Mouse (Mus musculus) 3134 (cell line): ENCODE data around the gene Dmkn.

ENCODE experiments used
- DNase-seq: peaks from one replicate; pipeline ENCODE4 v3.0.0-alpha.2; 2011; ENCODE audit warnings: low spot score; ENCODE audit not compliant: insufficient read length; ENCODE audit errors: extremely low read depth

The Dmkn gene

GRCm38 (mm10) chr7:30761769-30762352 lies 1.7 kb upstream of the Dmkn start:
- DNase-seq, result no peak

GRCm38 (mm10) chr7:30765173-30765572 lies 1.6 kb downstream of the Dmkn start:
- DNase-seq, result no peak

GRCm38 (mm10) chr7:30766408-30766807 lies 2.9 kb downstream of the Dmkn start:
- DNase-seq, result no peak

GRCm38 (mm10) chr7:30769236-30769635 lies 5.7 kb downstream of the Dmkn start:
- no peak for DNase-seq

- DNase-seq, result no peak
Measured at GRCm38 (mm10) chr7:30776104-30776503, 12.5 kb downstream of the Dmkn start.

GRCm38 (mm10) chr7:30777081-30777579 lies 13.6 kb downstream of the Dmkn start:
- no peak for DNase-seq

- DNase-seq, result no peak
Measured at GRCm38 (mm10) chr7:30777911-30778310, 14.4 kb downstream of the Dmkn start.

GRCm38 (mm10) chr7:30781792-30782191 lies 18.2 kb downstream of the Dmkn start:
- no peak for DNase-seq

- DNase-seq, result no peak
Measured at GRCm38 (mm10) chr7:30782658-30783057, 19.1 kb downstream of the Dmkn start.

GRCm38 (mm10) chr7:30785154-30785553 lies 21.6 kb downstream of the Dmkn start:
- no peak for DNase-seq

GRCm38 (mm10) chr7:30785721-30786546 lies 22.4 kb downstream of the Dmkn start:
- DNase-seq, result no peak

GRCm38 (mm10) chr7:30787377-30788022 lies 23.9 kb downstream of the Dmkn start, which contains the start of gene Krtdap:
Gene Krtdap (plus strand): TSS chr7:30787896.
- no peak for DNase-seq

GRCm38 (mm10) chr7:30790141-30790540 lies 26.6 kb downstream of the Dmkn start:
- no peak for DNase-seq

- DNase-seq, result no peak
Measured at GRCm38 (mm10) chr7:30791921-30792320, 28.4 kb downstream of the Dmkn start.

GRCm38 (mm10) chr7:30794921-30795320 lies 31.4 kb downstream of the Dmkn start:
- DNase-seq, result no peak

- no peak for DNase-seq
Measured at GRCm38 (mm10) chr7:30796790-30797189, 33.2 kb downstream of the Dmkn start.

GRCm38 (mm10) chr7:30800653-30801052 lies 37.1 kb downstream of the Dmkn start:
- DNase-seq, result no peak

GRCm38 (mm10) chr7:30803256-30803655 lies 39.7 kb downstream of the Dmkn start:
- no peak for DNase-seq

GRCm38 (mm10) chr7:30804026-30804715 lies 40.6 kb downstream of the Dmkn start:
- DNase-seq, result no peak

- DNase-seq, result no peak
Measured at GRCm38 (mm10) chr7:30805924-30806323, 42.4 kb downstream of the Dmkn start.

GRCm38 (mm10) chr7:30810319-30810718 lies 46.8 kb downstream of the Dmkn start:
- DNase-seq, result no peak
